Mouse (Mus musculus) liver, embryonic 14.5 days (tissue): Measurements from ENCODE around the gene Atp6v0e.

ENCODE experiments used
- CTCF ChIP-seq: IDR thresholded peaks from 2 replicates; pipeline ENCODE4 v1.5.1; 2016; ENCODE audit warnings: antibody characterized with exemption, low read depth, control low read depth
- EP300 ChIP-seq: IDR thresholded peaks from 2 replicates; pipeline ENCODE4 v1.6.1; 2016; ENCODE audit warnings: antibody characterized with exemption, low read depth

DNA sequence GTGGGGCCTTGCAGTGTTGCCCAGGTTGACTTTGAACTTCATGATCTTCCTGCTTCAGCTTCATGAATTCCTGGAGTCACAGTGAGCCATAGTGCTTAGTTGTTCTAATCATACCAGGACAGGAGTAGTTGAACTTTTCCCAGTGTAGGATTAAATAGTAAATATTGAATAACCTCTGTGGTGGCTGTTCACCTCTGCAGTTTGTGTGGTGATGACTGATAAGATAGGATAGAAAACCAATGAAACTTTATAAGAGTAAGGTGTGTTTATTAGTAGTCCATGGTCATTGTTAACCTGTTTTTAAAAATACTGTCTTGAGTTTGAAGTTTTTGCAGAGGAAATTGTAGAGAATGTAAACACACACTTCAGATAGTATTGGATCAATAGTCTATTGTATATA, 56.4 kb downstream of the Atp6v0e start:
- no peak for TF ChIP-seq CTCF
- peak; percentile 35; the same call in 1 of the 2 replicates for TF ChIP-seq EP300
